Mouse (Mus musculus) kidney, adult 2 months (tissue): ENCODE results near the gene Mpv17l2.

ENCODE experiments used
- CTCF ChIP-seq: fragments of 200-500 bp; conservative IDR thresholded peaks from 2 replicates; pipeline ENCODE4 v1.5.1; 2011; ENCODE audit warnings: low read depth, mild to moderate bottlenecking, control low read depth, low read length, moderate library complexity, mixed read lengths; ENCODE audit not compliant: insufficient read depth, insufficient read length
- POLR2A ChIP-seq: fragments of 200-500 bp; IDR thresholded peaks from one replicate; pipeline ENCODE4 v1.6.1; 2011; ENCODE audit warnings: low read depth, low read length, control low read depth

GRCm38 (mm10) chr8:70775227-70775626 lies 14.5 kb upstream of the Mpv17l2 start:
- no peak for TF ChIP-seq CTCF
- TF ChIP-seq POLR2A, result no peak
